Mouse (Mus musculus) forelimb bud, embryonic 11.5 days (tissue): ENCODE measurements around the gene Vmn1r168.
"Not testable (repeated sequence)": the region's sequence is repeated elsewhere in the genome, so short reads cannot be mapped to it uniquely, and the experiment has no call there.

Source experiments
- DNase-seq: peaks from one replicate; pipeline ENCODE4 v3.0.0-alpha.2; 2012; ENCODE audit warnings: low read depth, low spot score

The Vmn1r168 gene

DNA sequence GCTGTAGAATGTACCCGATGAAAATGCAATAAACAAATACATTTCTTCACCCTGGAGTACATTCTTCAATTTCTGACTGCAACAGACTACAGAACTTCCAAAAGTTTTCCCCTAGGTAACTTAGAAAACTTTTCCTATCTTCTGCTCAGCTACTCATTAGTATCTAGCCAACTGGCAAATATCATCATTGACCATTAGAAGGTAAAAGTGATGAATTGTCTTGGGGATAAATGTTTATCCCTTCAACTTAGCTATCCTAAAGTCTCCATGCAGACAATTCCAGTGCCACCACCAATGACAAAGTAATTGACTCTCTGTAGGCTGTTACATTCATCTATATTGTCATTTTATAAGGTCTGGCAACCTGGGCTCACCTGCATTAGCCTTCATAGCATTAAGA is at the start of gene Vmn1r168:
TSS of gene Vmn1r168 (plus strand) at position 301 of the 400 bp plus-strand sequence.
- DNase-seq: not testable (repeated sequence)

DNA sequence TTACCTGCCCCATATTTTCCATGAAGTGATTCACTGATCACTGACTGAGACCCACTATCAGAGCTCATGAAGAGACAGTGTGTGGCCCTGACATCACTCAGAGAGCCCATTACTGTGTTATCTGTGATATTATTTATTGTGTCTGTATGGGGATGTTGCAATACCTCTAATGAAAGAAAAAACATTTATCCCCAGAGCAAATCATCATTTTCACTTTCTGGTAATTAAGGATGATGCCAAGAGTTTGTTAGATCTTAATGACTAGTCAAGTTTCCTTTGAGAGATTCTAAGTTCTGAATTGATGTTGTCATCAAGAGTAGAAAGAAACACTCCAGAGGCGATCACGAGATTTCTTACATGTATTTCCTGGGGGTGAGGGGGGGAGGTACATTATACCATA is 32.4 kb upstream of the Vmn1r168 start, which contains the start of gene Vmn1r167:
TSS of gene Vmn1r167 (minus strand) at position 101 of the 400 bp plus-strand sequence.
- DNase-seq: not testable (repeated sequence)

DNA sequence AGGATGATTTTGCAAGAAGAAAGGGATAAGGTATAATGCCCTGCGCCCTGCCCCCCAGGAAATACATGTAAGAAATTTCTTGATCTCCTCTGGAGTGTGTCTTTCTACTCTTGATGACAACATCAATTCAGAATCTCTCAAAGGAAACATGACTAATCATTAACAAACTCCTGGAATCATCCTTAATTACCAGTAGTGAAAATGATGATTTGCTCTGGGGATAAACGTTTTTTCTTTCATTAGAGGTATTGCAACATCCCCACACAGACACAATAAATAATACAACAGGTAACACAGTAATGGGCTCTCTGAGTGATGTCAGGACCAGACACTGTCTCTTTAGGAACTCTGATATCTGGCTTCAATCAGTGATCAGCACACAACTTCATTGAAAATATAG is 35.7 kb downstream of the Vmn1r168 start, which contains the start of gene Vmn1r169:
TSS of gene Vmn1r169 (plus strand) at position 301 of the 400 bp plus-strand sequence.
- not testable (repeated sequence) for DNase-seq
